Mouse (Mus musculus) CD4-positive, CD25-positive, alpha-beta regulatory T cell, adult 2 months (primary cell): ENCODE results near the gene Unk.

Experiments used
- DNase-seq: peaks from one replicate; pipeline ENCODE4 v3.0.0-alpha.2; 2012; ENCODE audit warnings: low read depth, low spot score

The Unk gene

GRCm38 (mm10) chr11:116030088-116030897 is at the start of gene Unk:
Unk (plus strand) TSS chr11:116030322.
- peak; percentile 99 for DNase-seq

GRCm38 (mm10) chr11:115982472-115982871 is 47.6 kb upstream of the Unk start:
- DNase-seq, result no peak

GRCm38 (mm10) chr11:115983291-115983690 is 46.8 kb upstream of the Unk start:
- DNase-seq, result no peak

- DNase-seq, result no peak
Observed at GRCm38 (mm10) chr11:115989686-115990085, 40.4 kb upstream of the Unk start.

GRCm38 (mm10) chr11:115992098-115992497 is 38.0 kb upstream of the Unk start:
- DNase-seq, result no peak

GRCm38 (mm10) chr11:115995256-115995655 is 34.9 kb upstream of the Unk start:
- no peak for DNase-seq

- no peak for DNase-seq
Observed at GRCm38 (mm10) chr11:115997047-115997446, 33.1 kb upstream of the Unk start.

GRCm38 (mm10) chr11:115997662-115998061 is 32.5 kb upstream of the Unk start:
- no peak for DNase-seq

- DNase-seq, result no peak
Observed at GRCm38 (mm10) chr11:115999027-115999426, 31.1 kb upstream of the Unk start.

- DNase-seq, result peak; percentile 87
Observed at GRCm38 (mm10) chr11:115999538-116000143, 30.5 kb upstream of the Unk start.

- no peak for DNase-seq
Observed at GRCm38 (mm10) chr11:116000607-116001006, 29.5 kb upstream of the Unk start.

- DNase-seq, result no peak
Observed at GRCm38 (mm10) chr11:116001725-116002124, 28.4 kb upstream of the Unk start.

GRCm38 (mm10) chr11:116002894-116003293 is 27.2 kb upstream of the Unk start:
- no peak for DNase-seq

- DNase-seq, result no peak
Observed at GRCm38 (mm10) chr11:116004186-116004823, 25.8 kb upstream of the Unk start.

- peak; percentile 83 for DNase-seq
Observed at GRCm38 (mm10) chr11:116004840-116005700, 25.1 kb upstream of the Unk start.

GRCm38 (mm10) chr11:116005701-116006419 is 24.3 kb upstream of the Unk start:
- no peak for DNase-seq

GRCm38 (mm10) chr11:116007095-116007850 is 22.8 kb upstream of the Unk start:
- no peak for DNase-seq

- DNase-seq, result no peak
Observed at GRCm38 (mm10) chr11:116008411-116008810, 21.7 kb upstream of the Unk start.

GRCm38 (mm10) chr11:116008832-116009375 is 21.2 kb upstream of the Unk start:
- no peak for DNase-seq

GRCm38 (mm10) chr11:116009661-116010060 is 20.5 kb upstream of the Unk start:
- DNase-seq, result no peak
